Mouse (Mus musculus) heart, adult 8-10 months (tissue): ENCODE results near the gene Knop1. TPM values are rescaled to one million over a fixed set of nuclear protein-coding genes. Genes with fewer than 3 reads are reported as not detected.

Source experiments
- DNase-seq: peaks from one replicate; pipeline ENCODE4 v3.0.0; 2022; ENCODE audit warnings: low spot score
- total RNA-seq, 4 experiments: library from RNA; stranded (reverse); gene quantifications; 2 replicates each; pipeline ENCODE4 v1.2.4; 2022

Knop1 gene
- total RNA-seq, 4 experiments from 2014 or later = 13.0 to 14.8 (median 14.0) TPM

GRCm38 (mm10) chr7:118848796-118849195 is 7.3 kb downstream of the Knop1 start:
- DNase-seq = no peak

GRCm38 (mm10) chr7:118846329-118846728 is 9.7 kb downstream of the Knop1 start:
- no peak for DNase-seq

GRCm38 (mm10) chr7:118845141-118845540 is 10.9 kb downstream of the Knop1 start:
- no peak for DNase-seq

GRCm38 (mm10) chr7:118842938-118843337 is 13.1 kb downstream of the Knop1 start:
- DNase-seq = no peak

GRCm38 (mm10) chr7:118841796-118842195 is 14.3 kb downstream of the Knop1 start:
- no peak for DNase-seq

GRCm38 (mm10) chr7:118841030-118841745 is 14.9 kb downstream of the Knop1 start:
- DNase-seq = no peak

- DNase-seq = no peak
Measured at GRCm38 (mm10) chr7:118837901-118838300, 18.2 kb downstream of the Knop1 start.

- DNase-seq = no peak
Measured at GRCm38 (mm10) chr7:118827975-118828416, 28.1 kb downstream of the Knop1 start.

- no peak for DNase-seq
Measured at GRCm38 (mm10) chr7:118824451-118824850, 31.6 kb downstream of the Knop1 start.

GRCm38 (mm10) chr7:118821887-118822556 is 34.0 kb downstream of the Knop1 start:
- no peak for DNase-seq

- peak; percentile 75 for DNase-seq
Measured at GRCm38 (mm10) chr7:118821356-118821755, 34.7 kb downstream of the Knop1 start.

GRCm38 (mm10) chr7:118819666-118820065 is 36.4 kb downstream of the Knop1 start:
- no peak for DNase-seq

- DNase-seq = no peak
Measured at GRCm38 (mm10) chr7:118817741-118818140, 38.3 kb downstream of the Knop1 start.

- DNase-seq = no peak
Measured at GRCm38 (mm10) chr7:118816275-118816674, 39.8 kb downstream of the Knop1 start.

- no peak for DNase-seq
Measured at GRCm38 (mm10) chr7:118813592-118813991, 42.5 kb downstream of the Knop1 start.

- no peak for DNase-seq
Measured at GRCm38 (mm10) chr7:118811407-118812106, 44.5 kb downstream of the Knop1 start.

GRCm38 (mm10) chr7:118807899-118808298 is 48.2 kb downstream of the Knop1 start:
- peak; percentile 52 for DNase-seq

GRCm38 (mm10) chr7:118806631-118807411 is 49.2 kb downstream of the Knop1 start:
- DNase-seq = peak; percentile 49

- DNase-seq = no peak
Measured at GRCm38 (mm10) chr7:118803425-118803824, 52.6 kb downstream of the Knop1 start.

- no peak for DNase-seq
Measured at GRCm38 (mm10) chr7:118801791-118802190, 54.3 kb downstream of the Knop1 start.

- DNase-seq = no peak
Measured at GRCm38 (mm10) chr7:118800112-118800734, 55.8 kb downstream of the Knop1 start.
